Mouse (Mus musculus): ENCODE results near the gene Dact3.
A peak's percentile ranks its signal among the peaks of the same experiment; 100 is the strongest.

DNA sequence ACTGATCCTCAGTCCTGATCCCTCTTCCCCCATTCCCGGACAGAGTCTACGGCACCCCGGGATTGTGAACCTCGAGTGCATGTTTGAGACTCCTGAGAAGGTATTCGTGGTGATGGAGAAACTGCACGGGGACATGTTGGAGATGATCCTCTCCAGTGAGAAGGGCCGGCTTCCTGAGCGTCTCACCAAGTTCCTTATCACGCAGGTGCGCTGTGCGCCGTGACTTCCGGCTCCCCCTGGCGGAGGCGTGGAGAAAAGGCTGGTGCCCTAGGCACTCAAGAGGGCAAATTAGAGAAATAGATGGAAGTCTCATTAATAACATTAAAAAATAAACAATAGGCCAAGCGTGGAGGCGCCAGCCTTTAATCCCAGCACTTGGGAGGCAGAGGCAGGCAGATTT is 16.8 kb upstream of the Dact3 start:
- TF ChIP-seq CTCF (IDR thresholded peaks at IDR 0.05; ENCODE audit: extremely low read depth, insufficient read depth, insufficient read length, insufficient replicate concordance) (peak; percentile 76; the same call in 1 of the 2 replicates), POLR2A (IDR thresholded peaks at IDR 0.05; ENCODE audit: low read depth, low read length) (no peak)

Data from spleen, adult 2 months (tissue).